Mouse (Mus musculus) kidney, adult 2 months (tissue): ENCODE results near the gene Wdr66.

Experiments
- CTCF ChIP-seq: fragments of 200-500 bp; conservative IDR thresholded peaks from 2 replicates; pipeline ENCODE4 v1.5.1; 2011; ENCODE audit warnings: low read depth, mild to moderate bottlenecking, control low read depth, low read length, moderate library complexity, mixed read lengths; ENCODE audit not compliant: insufficient read depth, insufficient read length
- POLR2A ChIP-seq: fragments of 200-500 bp; IDR thresholded peaks from one replicate; pipeline ENCODE4 v1.6.1; 2011; ENCODE audit warnings: low read depth, low read length, control low read depth

GRCm38 (mm10) chr5:123346701-123347270 is 94.9 kb downstream of the Wdr66 start:
- no peak for TF ChIP-seq CTCF
- no peak for TF ChIP-seq POLR2A
